Mouse (Mus musculus): ENCODE results near the gene Elmo1. TPM values are rescaled to one million over a fixed set of nuclear protein-coding genes. Genes with fewer than 3 reads are reported as not detected.

Gene Elmo1
- total and polyA plus RNA-seq, 3 experiments, result 5.2 to 7.6 TPM; not detected in 1

DNA sequence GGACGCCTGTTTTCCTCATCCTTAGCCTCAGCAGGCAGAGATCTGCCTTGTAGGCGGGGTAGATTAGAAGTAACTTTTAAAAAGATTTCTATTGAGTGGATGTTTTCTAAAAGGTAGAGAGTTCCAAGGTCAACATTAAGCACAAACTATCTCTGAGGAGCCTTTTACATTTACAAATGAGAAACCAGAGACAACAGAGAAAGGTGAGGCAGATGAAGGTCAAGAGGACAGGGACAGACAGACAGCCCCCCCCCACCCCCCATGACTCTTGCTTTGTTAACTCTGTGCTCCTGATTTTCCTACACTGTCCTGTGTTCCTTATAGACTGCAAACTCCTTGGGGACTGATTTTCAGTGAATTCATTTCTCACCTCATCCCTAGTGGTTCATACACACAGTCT, 295.0 kb downstream of the Elmo1 start:
- H3K4me1 ChIP-seq (ENCODE audit: control insufficient read depth in 1 of 2, insufficient read depth in 2 of 2, low read length in 2 of 2), result no peaks in the 10 kb centered on the region
- no peak overlapping the region for H3K4me3 ChIP-seq (ENCODE audit: control insufficient read depth in 1 of 2, insufficient read depth in 1 of 2, low read depth in 2 of 2, low read length in 2 of 2)
- TF ChIP-seq NRF1 (IDR thresholded peaks at IDR 0.05; ENCODE audit: insufficient read depth, low read depth, low read length, poor library complexity, severe bottlenecking), result no peak
- no peak for TF ChIP-seq ETS1 (IDR thresholded peaks at IDR 0.05; ENCODE audit: low read depth, low read length)
- H3K9ac ChIP-seq (ENCODE audit: control insufficient read depth, low read depth, low read length, poor library complexity, severe bottlenecking), result no peak overlapping the region
- H3K27me3 ChIP-seq (ENCODE audit: control insufficient read depth in 1 of 2, insufficient read depth in 2 of 2, low read length in 2 of 2), result no peaks in the 10 kb centered on the region
- no peak overlapping the region for H3K27ac ChIP-seq (ENCODE audit: control insufficient read depth, low read depth, low read length)
- H3K79me2 ChIP-seq (ENCODE audit: control insufficient read depth, insufficient read depth, low read length, poor library complexity), result no peaks in the 10 kb centered on the region
- H3K9me3 ChIP-seq (replicated peaks; ENCODE audit: insufficient read depth, low read length), result no peaks in the 10 kb centered on the region
- DNase-seq (ENCODE audit: low read depth, low spot score), result no peak
- H3K36me3 ChIP-seq (ENCODE audit: control insufficient read depth in 1 of 2, insufficient read depth in 2 of 2, low read length in 2 of 2), result no peaks in the 10 kb centered on the region

DNA sequence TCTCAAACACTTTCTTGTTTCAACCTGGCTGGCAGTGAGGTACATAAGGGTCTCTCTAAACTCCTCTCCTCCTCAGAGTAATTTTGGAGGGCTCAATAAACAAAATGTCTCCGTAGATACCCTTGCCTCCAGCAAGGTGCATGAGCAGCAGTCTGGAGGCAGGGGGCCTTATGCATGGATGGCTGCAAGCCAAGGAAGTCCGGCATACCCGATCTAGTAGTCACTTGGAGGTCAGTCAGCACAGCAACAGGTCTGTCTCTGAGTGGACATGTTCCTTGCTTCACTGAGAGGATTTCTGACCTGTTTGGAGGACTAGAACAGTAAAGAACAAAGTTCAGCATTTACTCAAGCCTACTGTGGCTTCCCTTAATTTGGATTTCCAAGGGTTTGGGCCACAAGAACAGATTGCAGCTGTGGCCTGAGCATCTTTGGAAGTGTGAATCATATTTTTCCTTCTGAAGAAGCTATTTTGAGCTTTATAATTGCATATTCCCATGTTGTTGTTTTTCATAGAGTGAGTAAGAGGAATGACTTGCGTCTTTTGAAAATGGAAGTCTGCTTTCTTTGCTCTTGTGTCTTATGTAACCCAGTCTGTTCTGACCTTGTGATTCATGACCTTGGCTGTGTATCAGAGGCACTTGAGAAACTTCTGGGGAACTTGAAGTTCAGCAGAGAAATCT, 296.2 kb downstream of the Elmo1 start:
- no peaks in the 10 kb centered on the region for H3K27me3 ChIP-seq (ENCODE audit: control insufficient read depth in 1 of 2, insufficient read depth in 2 of 2, low read length in 2 of 2)
- H3K27ac ChIP-seq (ENCODE audit: control insufficient read depth, low read depth, low read length), result no peak overlapping the region
- no peaks in the 10 kb centered on the region for H3K36me3 ChIP-seq (ENCODE audit: control insufficient read depth in 1 of 2, insufficient read depth in 2 of 2, low read length in 2 of 2)
- H3K9ac ChIP-seq (ENCODE audit: control insufficient read depth, low read depth, low read length, poor library complexity, severe bottlenecking), result no peak overlapping the region
- no peaks in the 10 kb centered on the region for H3K9me3 ChIP-seq (replicated peaks; ENCODE audit: insufficient read depth, low read length)
- DNase-seq (ENCODE audit: low read depth, low spot score), result no peak
- TF ChIP-seq ETS1 (IDR thresholded peaks at IDR 0.05; ENCODE audit: low read depth, low read length), result no peak
- no peak for TF ChIP-seq MXI1 (IDR thresholded peaks at IDR 0.05; ENCODE audit: low read depth, low read length)
- no peak for TF ChIP-seq CHD2 (IDR thresholded peaks at IDR 0.05; ENCODE audit: low read length)
- TF ChIP-seq BHLHE40 (IDR thresholded peaks at IDR 0.05; ENCODE audit: borderline replicate concordance, low read depth, low read length), result no peak
- TF ChIP-seq RAD21 (IDR thresholded peaks at IDR 0.05; ENCODE audit: low read depth, low read length), result no peak
- TF ChIP-seq NRF1 (IDR thresholded peaks at IDR 0.05; ENCODE audit: insufficient read depth, low read depth, low read length, poor library complexity, severe bottlenecking), result no peak
- no peak for TF ChIP-seq ZNF384 (IDR thresholded peaks at IDR 0.05; ENCODE audit: low read depth, low read length)
- no peak for TF ChIP-seq GATA1 (IDR thresholded peaks at IDR 0.05; ENCODE audit: low read depth, low read length)
- TF ChIP-seq MYC (IDR thresholded peaks at IDR 0.05; ENCODE audit: low read depth, low read length), result no peak
- TF ChIP-seq ZKSCAN1 (IDR thresholded peaks at IDR 0.05; ENCODE audit: low read depth, low read length), result no peak
- TF ChIP-seq JUND (IDR thresholded peaks at IDR 0.05; ENCODE audit: low read depth, low read length), result no peak
- H3K79me2 ChIP-seq (ENCODE audit: control insufficient read depth, insufficient read depth, low read length, poor library complexity), result no peaks in the 10 kb centered on the region
- no peak overlapping the region for H3K4me3 ChIP-seq (ENCODE audit: control insufficient read depth in 1 of 2, insufficient read depth in 1 of 2, low read depth in 2 of 2, low read length in 2 of 2)
- H3K4me1 ChIP-seq (ENCODE audit: control insufficient read depth in 1 of 2, insufficient read depth in 2 of 2, low read length in 2 of 2), result no peaks in the 10 kb centered on the region

DNA sequence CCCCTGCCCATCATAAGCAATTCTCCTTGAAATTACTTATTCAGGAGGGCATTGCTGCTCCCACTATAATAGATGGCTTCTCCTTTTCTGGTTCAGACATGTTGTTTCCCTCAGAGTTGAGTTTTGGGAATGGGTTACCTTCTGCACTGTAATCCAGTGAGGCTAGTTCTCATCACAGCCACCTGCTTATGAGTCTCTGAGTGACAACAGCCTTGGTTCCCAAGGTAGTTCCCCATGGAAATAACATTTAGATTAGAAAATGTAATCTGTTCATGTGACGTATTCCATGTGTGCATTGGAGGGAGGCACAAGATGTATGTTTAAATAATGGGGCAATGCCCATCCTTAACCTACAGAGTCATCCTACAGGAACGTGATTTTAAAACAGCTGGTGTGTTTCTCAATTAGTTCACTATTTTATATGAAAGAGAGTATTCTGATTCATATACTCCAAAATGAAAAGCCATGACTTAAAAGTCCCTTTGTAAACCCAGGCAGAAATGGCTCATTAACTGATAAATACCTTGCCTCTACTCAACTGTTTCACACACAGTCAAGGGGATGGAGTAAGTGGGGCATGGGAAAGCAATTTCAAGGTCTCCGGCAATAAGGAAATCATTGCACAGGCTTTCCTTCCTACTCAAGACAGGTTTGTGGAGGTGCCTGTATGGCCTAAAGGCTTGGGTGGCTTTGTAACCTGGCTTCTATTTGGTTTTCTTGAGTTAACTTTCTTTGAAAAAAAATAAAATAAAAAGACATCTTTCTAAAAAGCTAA, 302.6 kb downstream of the Elmo1 start:
- Histone ChIP-seq H3K36me3 (ENCODE audit: control insufficient read depth in 1 of 2, insufficient read depth in 2 of 2, low read length in 2 of 2) (no peaks in the 10 kb centered on the region), H3K27ac (ENCODE audit: control insufficient read depth, low read depth, low read length) (no peak overlapping the region), H3K4me3 (ENCODE audit: control insufficient read depth in 1 of 2, insufficient read depth in 1 of 2, low read depth in 2 of 2, low read length in 2 of 2) (no peak overlapping the region), H3K27me3 (ENCODE audit: control insufficient read depth in 1 of 2, insufficient read depth in 2 of 2, low read length in 2 of 2) (no peaks in the 10 kb centered on the region), H3K9ac (ENCODE audit: control insufficient read depth, low read depth, low read length, poor library complexity, severe bottlenecking) (no peak overlapping the region), H3K79me2 (ENCODE audit: control insufficient read depth, insufficient read depth, low read length, poor library complexity) (no peaks in the 10 kb centered on the region), H3K4me1 (ENCODE audit: control insufficient read depth in 1 of 2, insufficient read depth in 2 of 2, low read length in 2 of 2) (no peaks in the 10 kb centered on the region), H3K9me3 (replicated peaks; ENCODE audit: insufficient read depth, low read length) (no peaks in the 10 kb centered on the region)
- DNase-seq (ENCODE audit: low read depth, low spot score), result no peak
- TF ChIP-seq KAT2A (conservative IDR thresholded peaks at IDR 0.05; ENCODE audit: low read depth, low read length) (no peak), ZC3H11A (IDR thresholded peaks at IDR 0.05; ENCODE audit: low read depth, low read length) (no peak), E2F4 (IDR thresholded peaks at IDR 0.05; ENCODE audit: borderline replicate concordance, low read depth, low read length) (no peak), TAL1 (IDR thresholded peaks at IDR 0.05; ENCODE audit: low read length) (no peak), SMC3 (IDR thresholded peaks at IDR 0.05; ENCODE audit: low read depth, low read length) (no peak), ETS1 (IDR thresholded peaks at IDR 0.05; ENCODE audit: low read depth, low read length) (no peak), SIN3A (IDR thresholded peaks at IDR 0.05; ENCODE audit: low read length) (no peak), MXI1 (IDR thresholded peaks at IDR 0.05; ENCODE audit: low read depth, low read length) (no peak), ELF1 (IDR thresholded peaks at IDR 0.05; ENCODE audit: low read depth, low read length) (no peak), EP300 (IDR thresholded peaks at IDR 0.05; ENCODE audit: low read depth in 1 of 2, low read length in 2 of 2) (no peak), HCFC1 (IDR thresholded peaks at IDR 0.05; ENCODE audit: low read depth, low read length) (no peak), CHD2 (IDR thresholded peaks at IDR 0.05; ENCODE audit: low read length) (no peak), BHLHE40 (IDR thresholded peaks at IDR 0.05; ENCODE audit: borderline replicate concordance, low read depth, low read length) (no peak), POLR2AphosphoS5 (IDR thresholded peaks at IDR 0.05; ENCODE audit: borderline replicate concordance, low read depth, low read length) (no peak), TBP (IDR thresholded peaks at IDR 0.05; ENCODE audit: low read depth, low read length) (no peak), TCF12 (IDR thresholded peaks at IDR 0.05; ENCODE audit: low read depth, low read length) (no peak), NELFE (IDR thresholded peaks at IDR 0.05; ENCODE audit: low read depth, low read length) (no peak)
